Mouse (Mus musculus) adrenal gland, postnatal 10 days (tissue): ENCODE results near the gene Siah1a. TPM values are rescaled to one million over a fixed set of nuclear protein-coding genes. Genes with fewer than 3 reads are reported as not detected.

Source experiments
- DNase-seq: peaks from one replicate; pipeline ENCODE4 v3.0.0; 2021; ENCODE audit warnings: mixed read lengths
- total RNA-seq, 2 experiments: library from RNA; stranded (reverse); gene quantifications; 2 replicates each; pipeline ENCODE4 v1.2.3; 2021

The Siah1a gene
- total RNA-seq, 2 experiments from 2014 or later, result 19.4 to 23.0 TPM

DNA sequence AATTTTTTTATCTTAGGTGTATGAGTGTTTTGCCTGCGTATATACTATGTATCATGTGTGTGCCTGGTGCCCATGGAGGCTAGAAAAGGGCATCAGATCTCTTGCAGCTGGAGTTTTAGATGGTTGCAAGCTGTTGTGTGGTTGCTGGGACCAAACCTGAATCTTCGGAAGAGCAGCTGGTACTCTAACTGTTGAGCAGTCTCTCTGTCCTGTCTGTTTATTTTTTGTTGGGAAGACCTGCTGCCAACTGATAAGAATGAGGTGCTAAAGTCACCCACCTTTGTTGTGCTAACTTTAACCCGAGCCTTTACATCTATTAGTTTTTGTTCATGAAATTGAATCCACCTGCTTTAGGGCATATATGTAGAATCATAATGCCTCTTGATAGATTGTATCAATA lies 43.3 kb downstream of the Siah1a start:
- no peak for DNase-seq

DNA sequence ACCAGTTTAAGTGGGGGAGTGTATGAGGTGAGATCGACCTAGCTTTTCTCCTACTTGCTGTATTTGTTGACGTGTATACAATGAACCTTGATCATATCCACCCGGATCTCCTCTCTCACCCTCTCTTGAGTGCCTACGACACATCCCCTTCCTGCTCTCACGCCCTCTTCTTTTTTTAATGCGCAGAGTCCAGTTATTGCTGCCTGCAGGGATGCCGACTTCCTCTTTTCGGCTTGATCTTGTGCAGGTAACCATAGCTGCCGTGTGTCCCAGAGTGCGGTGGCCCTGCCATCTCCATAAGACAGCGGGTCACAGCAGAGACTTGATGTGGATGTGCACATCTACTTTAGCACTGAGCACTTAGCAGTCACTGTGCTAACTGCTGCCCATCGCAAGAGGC lies 46.3 kb downstream of the Siah1a start:
- DNase-seq, result no peak

DNA sequence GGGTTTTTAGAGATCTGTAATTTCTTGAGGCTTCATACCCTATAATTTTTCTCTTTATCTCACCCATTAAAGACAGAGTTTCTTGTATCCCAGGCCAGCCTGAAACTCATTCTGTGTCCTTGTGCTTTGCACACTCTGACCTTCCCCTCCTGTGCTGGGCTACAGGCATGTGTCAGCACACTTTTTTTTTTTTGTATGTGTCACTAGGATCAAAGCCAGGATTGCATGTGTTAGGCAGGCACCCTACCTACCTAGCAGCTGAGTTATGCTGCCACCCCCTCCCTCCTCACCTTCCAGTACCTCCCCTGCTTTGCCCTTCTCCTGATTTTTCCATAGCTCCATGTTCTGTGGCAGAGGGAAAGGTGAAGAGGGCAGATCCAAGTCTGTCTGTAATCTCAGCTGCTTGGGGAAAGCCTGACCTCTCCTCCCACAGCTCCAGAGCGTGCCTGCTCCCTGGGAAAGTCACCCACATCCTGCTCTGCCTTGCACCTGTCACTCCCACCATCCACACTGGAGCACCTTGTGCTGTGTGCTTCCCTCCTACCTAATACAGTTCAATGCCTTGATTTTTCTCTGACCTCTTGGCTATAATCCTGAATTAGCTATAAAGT lies 46.8 kb downstream of the Siah1a start:
- DNase-seq, result peak; percentile 37

DNA sequence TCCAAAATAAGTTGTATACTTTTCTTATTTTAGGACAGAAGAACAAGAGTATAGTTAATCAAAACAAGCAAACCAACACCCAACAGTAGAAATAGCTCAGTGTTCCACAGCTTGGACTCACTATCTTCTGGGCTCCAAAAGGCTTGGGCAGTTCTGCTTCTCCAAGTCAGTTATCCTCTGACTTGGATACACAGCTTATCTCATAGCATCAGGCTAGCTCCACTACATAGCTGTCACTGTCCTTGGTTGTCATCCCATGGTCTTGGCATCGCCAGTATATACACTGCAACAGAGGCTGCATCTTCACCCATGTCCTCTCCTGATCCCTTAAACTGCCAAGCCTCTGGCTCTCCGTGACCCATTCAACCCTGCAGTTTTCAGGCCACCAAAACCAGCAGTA lies 50.0 kb downstream of the Siah1a start:
- DNase-seq, result no peak

DNA sequence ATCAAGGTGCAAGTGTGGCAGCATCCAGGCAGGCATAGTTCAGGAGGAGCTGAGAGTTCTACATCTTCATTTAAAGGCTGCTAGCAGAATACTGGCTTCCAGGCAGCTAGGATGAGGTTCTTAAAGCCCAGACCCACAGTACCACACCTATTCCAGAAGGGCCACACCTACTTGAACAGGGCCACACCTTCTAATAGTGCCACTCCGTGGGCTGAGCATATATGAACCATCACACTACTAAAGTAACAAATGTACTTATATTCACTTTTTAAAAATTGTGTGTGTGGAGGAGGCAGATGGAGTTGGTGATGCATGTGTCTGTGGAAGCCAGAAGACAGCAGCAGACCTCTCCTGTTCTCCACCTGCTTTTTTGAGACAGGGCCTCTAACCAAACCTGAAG lies 51.7 kb downstream of the Siah1a start:
- no peak for DNase-seq

DNA sequence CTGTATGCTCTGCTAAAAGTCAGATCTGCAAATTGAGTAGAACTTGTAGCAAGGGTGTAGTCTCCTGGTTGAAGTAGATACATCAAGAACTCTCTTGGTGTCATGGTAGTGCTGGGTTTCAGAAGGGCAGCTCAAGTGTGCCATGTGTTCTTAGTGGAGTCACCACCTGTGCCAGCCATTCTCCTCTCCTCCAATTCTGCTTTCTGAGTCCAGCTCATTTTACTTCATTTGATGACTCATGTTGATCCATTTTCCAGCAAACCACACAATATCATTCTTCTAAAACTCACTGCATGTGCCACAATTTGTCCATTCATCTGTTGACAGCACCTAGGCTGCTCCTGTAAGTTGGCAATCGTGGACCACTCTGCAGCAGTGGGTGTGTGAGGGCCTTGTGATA lies 53.6 kb downstream of the Siah1a start:
- no peak for DNase-seq

GRCm38 (mm10) chr8:86686629-86687028 lies 59.1 kb downstream of the Siah1a start:
- no peak for DNase-seq

Other genes with a start within 250 kb of the Siah1a start
- under 1 TPM; 0.18 to 0.21 TPM for gene Abcc12, start 165.2 kb downstream of the Siah1a start, total RNA-seq
- gene Lonp2, start 121.9 kb downstream of the Siah1a start, total RNA-seq, result 100 to 1,000 TPM; 131 to 138 TPM
- 1 to 10 TPM; 2.8 to 2.9 TPM for gene Gm10638, start 235 bp downstream of the Siah1a start, total RNA-seq
- gene N4bp1, start 139.3 kb upstream of the Siah1a start, total RNA-seq, result 10 to 100 TPM; 24.2 to 30.1 TPM